Mouse (Mus musculus): ENCODE measurements around the gene Dtx3.
"Not testable (repeated sequence)": the region's sequence is repeated elsewhere in the genome, so short reads cannot be mapped to it uniquely, and the experiment has no call there.

Gene Dtx3

DNA sequence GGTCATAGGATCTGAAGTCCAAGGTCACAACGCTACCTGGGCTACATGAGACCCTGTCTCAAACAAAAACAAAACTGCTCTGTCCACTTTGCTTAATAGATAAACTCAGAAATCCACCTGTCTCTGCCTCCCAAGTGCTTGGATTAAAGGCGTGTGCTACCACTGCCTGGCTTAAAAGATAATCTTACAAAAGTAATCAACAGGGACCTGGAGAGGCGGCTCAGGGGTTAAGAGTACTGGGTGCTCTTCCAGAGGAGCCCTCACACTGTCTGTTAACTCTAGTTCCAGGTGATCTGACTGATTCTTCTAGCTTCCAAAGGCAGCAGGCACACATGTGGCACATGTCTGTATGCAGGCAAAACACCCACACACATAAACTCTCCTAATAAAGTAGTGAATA is 7.6 kb upstream of the Dtx3 start:
- DNase-seq, result no peak

DNA sequence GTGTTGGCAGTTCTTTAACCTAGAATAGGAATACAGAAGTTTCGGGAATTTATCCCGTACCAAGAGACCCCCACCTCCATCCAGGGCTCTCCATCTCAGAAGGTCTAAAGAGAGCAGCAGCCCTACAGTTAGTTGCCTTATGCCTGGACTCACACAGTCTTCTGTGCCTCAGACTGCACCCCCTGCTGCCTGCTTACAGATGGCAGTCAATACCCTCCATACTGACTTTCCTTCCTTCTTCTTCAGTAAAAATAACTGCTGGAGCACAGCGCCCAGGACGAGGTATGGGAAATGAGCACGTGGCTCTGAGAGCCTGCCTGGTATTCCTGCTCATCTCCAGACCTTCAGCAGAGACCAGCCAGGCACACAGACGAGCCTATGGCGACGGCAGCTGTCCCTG is 4.8 kb upstream of the Dtx3 start:
- no peak for DNase-seq

DNA sequence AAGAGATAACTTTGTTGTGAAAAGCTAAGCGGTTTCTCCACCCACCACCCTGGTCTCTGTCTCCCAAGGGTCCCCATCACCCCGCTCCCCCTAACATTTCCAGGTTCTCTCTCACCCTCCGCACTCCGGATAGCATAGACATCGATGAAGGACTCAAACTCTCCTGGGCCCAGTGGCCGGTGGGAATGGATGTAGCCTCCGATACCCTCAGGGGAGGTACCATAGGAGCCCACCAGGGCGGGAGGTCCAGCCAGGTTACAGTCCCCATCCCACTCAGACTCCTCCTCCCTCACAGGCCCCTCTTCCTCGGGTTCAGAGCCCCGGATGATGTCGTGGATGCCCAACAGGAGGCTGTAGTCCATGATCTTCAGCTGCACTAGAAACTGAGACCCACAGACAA is 3.9 kb upstream of the Dtx3 start:
- DNase-seq, result no peak

- DNase-seq, result no peak
Observed at GRCm38 (mm10) chr10:127199068-127199467, 3.5 kb upstream of the Dtx3 start.

- DNase-seq, result no peak
Observed at GRCm38 (mm10) chr10:127198492-127198891, 3.0 kb upstream of the Dtx3 start.

DNA sequence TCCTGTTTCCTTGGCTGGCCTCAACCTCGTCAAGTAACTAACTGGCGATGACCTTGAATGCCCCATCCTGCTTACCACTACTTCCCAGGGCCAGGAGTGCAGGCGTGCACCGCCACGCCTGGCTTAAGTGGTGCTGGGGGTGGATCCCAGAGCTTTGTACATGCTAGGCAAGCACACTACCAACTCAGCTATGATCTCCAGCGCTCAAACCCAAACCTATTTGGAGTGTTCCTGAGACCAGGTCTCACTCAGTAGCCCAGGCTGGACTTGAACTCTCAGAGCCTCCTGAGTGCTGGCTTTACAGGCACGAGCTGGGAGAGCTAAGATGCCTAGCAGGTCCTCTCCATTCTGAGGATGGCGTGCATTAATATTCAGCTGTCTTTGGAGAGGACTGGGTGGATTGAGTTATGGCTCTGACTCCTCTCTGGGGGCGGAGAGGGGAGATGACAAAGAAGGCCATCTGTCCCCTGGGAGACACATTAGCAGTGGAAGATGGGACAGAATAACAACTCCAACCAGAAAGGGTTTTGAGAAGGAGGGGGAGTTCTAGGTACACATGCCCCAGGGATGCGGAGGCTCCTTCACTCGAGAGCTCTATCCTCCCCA is 2.1 kb upstream of the Dtx3 start:
- no peak for DNase-seq

- DNase-seq, result no peak
Observed at GRCm38 (mm10) chr10:127197104-127197503, 1.6 kb upstream of the Dtx3 start.

- DNase-seq, result peak; percentile 75
Observed at GRCm38 (mm10) chr10:127196392-127196791, 864 bp upstream of the Dtx3 start.

- DNase-seq, result peak; percentile 59
Observed at GRCm38 (mm10) chr10:127194428-127195327, 850 bp downstream of the Dtx3 start.

- DNase-seq, result no peak
Observed at GRCm38 (mm10) chr10:127193011-127193410, 2.5 kb downstream of the Dtx3 start.

- not testable (repeated sequence) for DNase-seq
Observed at GRCm38 (mm10) chr10:127192057-127192328, 3.5 kb downstream of the Dtx3 start.

GRCm38 (mm10) chr10:127191191-127192056 is 4.1 kb downstream of the Dtx3 start:
- DNase-seq, result no peak

DNA sequence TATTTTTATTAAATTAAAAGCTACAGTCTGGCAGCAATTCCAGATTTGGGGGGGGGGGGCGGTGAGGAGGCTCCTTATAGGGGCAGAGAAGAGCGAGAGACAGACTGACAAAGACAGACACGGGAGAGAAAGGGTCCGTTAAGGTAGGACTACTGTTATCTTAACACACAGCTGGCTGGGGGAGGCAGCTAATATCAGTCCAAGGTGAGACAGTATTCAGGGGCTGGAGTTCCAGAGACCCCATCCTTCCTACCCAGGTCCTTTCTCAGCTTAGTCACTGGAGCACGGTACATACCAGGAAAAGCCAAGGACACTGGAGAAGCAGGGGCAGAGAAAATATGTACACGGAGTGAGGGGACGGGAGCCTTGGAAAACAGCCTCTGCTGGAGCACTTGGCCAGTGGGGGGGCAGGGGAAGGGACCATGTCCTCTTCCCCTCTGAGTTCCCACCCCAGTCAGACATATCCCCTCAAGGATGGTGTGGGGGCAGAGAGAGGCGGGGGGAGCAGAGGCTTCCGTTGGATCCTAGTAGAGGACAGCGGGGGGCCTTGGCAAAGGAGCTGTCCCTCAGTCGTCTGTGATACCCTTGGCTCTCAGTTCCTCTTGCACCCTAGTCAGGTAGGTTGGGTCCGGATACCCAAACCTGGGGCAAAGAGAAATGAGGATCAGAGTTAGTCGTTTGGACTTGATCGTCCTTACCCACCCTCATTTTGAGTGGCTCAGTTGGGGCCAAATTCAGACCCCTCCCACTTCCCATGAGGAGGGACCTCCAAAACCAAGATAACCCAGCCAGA is 4.9 kb downstream of the Dtx3 start:
- DNase-seq, result peak; percentile 23

- DNase-seq, result peak; percentile 70
Observed at GRCm38 (mm10) chr10:127189651-127190381, 5.7 kb downstream of the Dtx3 start, which contains the start of gene Arhgef25. Gene Arhgef25, minus strand, starts transcription at chr10:127190083.

- DNase-seq, result peak; percentile 58
Observed at GRCm38 (mm10) chr10:127189116-127189650, 6.3 kb downstream of the Dtx3 start.

GRCm38 (mm10) chr10:127188465-127189115 is 6.9 kb downstream of the Dtx3 start:
- DNase-seq, result peak; percentile 92

DNA sequence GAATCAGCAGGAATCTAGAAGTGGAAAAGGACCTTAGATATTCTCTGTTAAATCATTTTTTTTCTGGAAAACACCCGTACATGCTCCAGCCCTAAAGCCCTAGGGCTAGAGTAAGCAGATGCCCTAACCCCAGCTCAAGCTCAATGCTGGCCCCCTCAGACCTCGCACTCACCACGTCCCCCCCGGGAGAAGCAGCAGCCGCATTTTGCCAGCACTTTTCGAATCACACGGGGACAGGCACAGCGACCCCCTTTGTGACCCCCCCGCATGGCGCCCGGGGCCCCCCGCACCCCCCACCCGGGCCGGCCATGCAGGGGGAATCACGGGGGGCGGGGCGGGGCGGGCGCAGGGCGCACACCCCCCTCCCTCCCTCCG is 7.5 kb downstream of the Dtx3 start:
- no peak for DNase-seq

DNA sequence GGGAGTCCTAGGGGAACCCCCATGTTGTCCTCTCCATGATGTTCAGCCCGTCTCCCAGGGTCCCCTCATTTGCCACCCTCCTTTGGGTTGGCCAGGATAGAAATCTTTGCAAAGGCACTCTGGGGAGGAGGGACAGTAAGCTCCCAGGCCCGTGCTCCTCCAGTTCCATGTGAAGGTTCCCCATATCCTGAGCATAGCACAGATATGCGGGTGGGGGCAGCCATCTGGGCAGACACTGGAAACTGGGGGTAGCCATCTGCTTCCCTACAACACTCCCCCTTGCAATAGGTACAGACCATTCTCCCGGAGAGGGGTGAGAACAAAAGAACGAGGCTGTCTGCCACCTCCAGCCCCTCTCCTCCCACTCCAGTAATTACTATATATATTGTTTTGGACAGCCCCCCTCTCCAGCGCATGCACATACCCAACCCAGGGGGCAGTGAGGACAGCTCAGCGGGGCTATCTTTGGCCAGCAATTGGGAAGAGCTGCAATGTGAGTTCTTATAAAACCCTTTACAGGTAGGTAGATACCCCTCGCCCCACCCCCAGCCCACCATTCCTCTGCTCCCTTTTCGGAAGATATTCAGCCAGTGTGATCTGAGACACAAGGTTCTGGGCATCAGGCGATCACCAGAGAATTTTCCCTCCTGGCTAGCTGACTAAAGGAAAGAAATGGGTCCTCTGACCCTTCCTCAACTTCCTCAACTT is 8.0 kb downstream of the Dtx3 start:
- peak; percentile 23 for DNase-seq

GRCm38 (mm10) chr10:127186451-127186850 is 9.1 kb downstream of the Dtx3 start:
- no peak for DNase-seq

DNA sequence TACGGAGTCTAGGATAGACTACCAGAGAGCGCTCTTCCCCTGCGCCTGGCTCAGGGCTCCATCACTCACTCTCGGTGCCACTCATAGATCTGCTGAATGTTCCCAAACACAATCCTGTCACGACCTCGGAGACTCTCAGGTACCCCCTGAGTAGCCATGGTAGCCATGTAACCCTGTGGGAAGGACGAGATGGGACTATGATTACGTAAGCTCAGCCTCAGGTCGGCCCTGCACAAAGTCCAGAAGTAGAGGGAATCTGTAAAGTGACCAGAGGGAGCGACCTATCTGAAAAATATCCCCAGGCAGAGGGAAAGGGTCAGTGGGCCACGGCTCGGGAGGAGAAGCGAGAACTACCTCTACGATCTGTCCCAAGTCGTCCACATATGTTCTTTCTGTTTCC is 10.0 kb downstream of the Dtx3 start:
- DNase-seq, result no peak

- DNase-seq, result peak; percentile 33
Observed at GRCm38 (mm10) chr10:127185101-127185500, 10.4 kb downstream of the Dtx3 start.
